Mouse (Mus musculus): ENCODE measurements around the gene Fbxo42.
"Not testable (repeated sequence)": the region's sequence is repeated elsewhere in the genome, so short reads cannot be mapped to it uniquely, and the experiment has no call there.

Gene Fbxo42

GRCm38 (mm10) chr4:141137740-141138139, 10.0 kb upstream of the Fbxo42 start:
- not testable (repeated sequence) for DNase-seq

GRCm38 (mm10) chr4:141138425-141139115, 9.1 kb upstream of the Fbxo42 start:
- DNase-seq = no peak

- peak; percentile 96 to 98 for DNase-seq
Observed at GRCm38 (mm10) chr4:141139116-141139970, 8.4 kb upstream of the Fbxo42 start, which contains the start of gene Szrd1. Szrd1 (minus strand) TSS chr4:141139775.

GRCm38 (mm10) chr4:141140354-141140753, 7.4 kb upstream of the Fbxo42 start:
- DNase-seq = not testable (repeated sequence)

GRCm38 (mm10) chr4:141140967-141141366, 6.7 kb upstream of the Fbxo42 start:
- DNase-seq = no peak

- DNase-seq = peak; percentile 44 to 75
Observed at GRCm38 (mm10) chr4:141142285-141142811, 5.4 kb upstream of the Fbxo42 start.

GRCm38 (mm10) chr4:141145124-141145523, 2.6 kb upstream of the Fbxo42 start:
- DNase-seq = not testable (repeated sequence)

- no peak for DNase-seq
Observed at GRCm38 (mm10) chr4:141146491-141147033, 1.2 kb upstream of the Fbxo42 start.

- DNase-seq = peak; percentile 33 to 40
Observed at GRCm38 (mm10) chr4:141148009-141148801, 492 bp downstream of the Fbxo42 start.

GRCm38 (mm10) chr4:141149116-141149515, 1.4 kb downstream of the Fbxo42 start:
- no peak for DNase-seq

GRCm38 (mm10) chr4:141157485-141157884, 9.8 kb downstream of the Fbxo42 start:
- no peak for DNase-seq

GRCm38 (mm10) chr4:141158609-141159008, 10.9 kb downstream of the Fbxo42 start:
- DNase-seq = no peak

- no peak for DNase-seq
Observed at GRCm38 (mm10) chr4:141159093-141159492, 11.4 kb downstream of the Fbxo42 start.

GRCm38 (mm10) chr4:141159666-141160065, 12.0 kb downstream of the Fbxo42 start:
- no peak for DNase-seq

GRCm38 (mm10) chr4:141160193-141160592, 12.5 kb downstream of the Fbxo42 start:
- no peak for DNase-seq

- no peak for DNase-seq
Observed at GRCm38 (mm10) chr4:141161699-141162208, 14.0 kb downstream of the Fbxo42 start.

- no peak for DNase-seq
Observed at GRCm38 (mm10) chr4:141163729-141164128, 16.0 kb downstream of the Fbxo42 start.

GRCm38 (mm10) chr4:141165744-141166292, 18.1 kb downstream of the Fbxo42 start:
- no peak for DNase-seq

- DNase-seq = no peak
Observed at GRCm38 (mm10) chr4:141167156-141167555, 19.4 kb downstream of the Fbxo42 start.

- no peak for DNase-seq
Observed at GRCm38 (mm10) chr4:141172121-141172520, 24.4 kb downstream of the Fbxo42 start.

- DNase-seq = no peak
Observed at GRCm38 (mm10) chr4:141175783-141176182, 28.1 kb downstream of the Fbxo42 start.

- no peak for DNase-seq
Observed at GRCm38 (mm10) chr4:141176328-141176838, 28.7 kb downstream of the Fbxo42 start.
